Mouse (Mus musculus) heart, adult 2 months (tissue): ENCODE data around the gene Pde8a.

Experiments used
- CTCF ChIP-seq: fragments of 200-600 bp; IDR thresholded peaks from 2 replicates; pipeline ENCODE4 v1.8.1; 2022; ENCODE audit warnings: antibody characterized with exemption, mild to moderate bottlenecking, moderate library complexity
- EP300 ChIP-seq: fragments of 200-500 bp; IDR thresholded peaks from 2 replicates; pipeline ENCODE4 v1.6.1; 2011; ENCODE audit warnings: low read depth, low read length, control low read depth; ENCODE audit not compliant: insufficient read depth

DNA sequence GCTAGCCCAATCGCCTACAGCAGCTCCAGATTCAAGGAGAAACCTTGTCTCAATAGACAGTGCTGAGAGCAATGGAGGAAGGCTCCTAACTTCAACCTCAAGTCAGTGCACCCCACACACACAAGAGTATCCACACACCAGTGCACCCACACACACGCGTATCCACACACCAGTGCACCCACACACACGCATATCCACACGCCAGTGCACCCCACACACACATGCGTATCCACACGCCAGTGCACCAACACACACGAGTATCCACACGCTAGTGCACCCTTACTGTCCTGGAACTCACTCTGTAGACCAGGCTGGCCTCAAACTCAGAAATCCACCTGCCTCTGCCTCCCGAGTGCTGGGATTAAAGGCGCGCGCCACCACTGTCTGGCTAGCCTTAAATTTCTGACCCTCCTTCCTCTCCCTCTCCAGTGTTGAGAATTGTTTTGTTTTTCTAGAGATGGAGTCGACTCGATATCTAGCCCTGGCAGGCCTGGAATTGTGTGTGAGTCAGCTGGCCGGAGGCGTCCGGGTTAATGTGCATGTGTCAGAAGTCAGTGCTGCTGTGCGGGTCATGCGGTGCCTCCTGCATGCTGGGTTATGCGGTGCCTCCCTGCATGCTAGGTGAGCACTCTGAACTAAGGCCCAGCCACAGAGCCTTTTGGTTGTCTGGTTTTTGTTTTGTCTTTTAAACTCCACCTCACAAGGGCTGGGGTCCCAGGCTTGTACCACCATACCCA is 124.6 kb downstream of the Pde8a start:
- TF ChIP-seq CTCF (no peak), EP300 (no peak)
